Mouse (Mus musculus): ENCODE measurements around the gene Olfr73.

DNA sequence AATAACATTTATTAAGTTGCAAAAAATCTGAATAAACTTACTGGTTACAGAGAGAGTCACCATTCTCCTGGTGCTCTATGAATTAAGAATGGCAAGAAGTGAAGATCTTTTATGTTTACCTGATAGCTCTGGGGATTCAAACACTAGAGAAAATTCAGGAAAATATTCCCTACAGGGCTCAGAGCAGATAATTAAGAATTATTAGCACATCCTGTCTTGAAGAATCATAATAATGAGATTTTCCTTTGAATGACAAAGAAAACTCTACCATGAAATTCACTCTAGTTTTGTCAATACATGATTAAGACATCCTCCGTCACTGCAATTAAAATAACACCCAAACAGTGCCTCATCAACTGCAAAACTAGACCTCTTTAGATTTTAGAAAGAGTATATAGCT, 13.5 kb upstream of the Olfr73 start, which contains the start of gene Olfr1162:
- TF ChIP-seq POLR2A (IDR thresholded peaks at IDR 0.05; ENCODE audit: low read depth, low read length) (no peak), CTCF (conservative IDR thresholded peaks at IDR 0.05; ENCODE audit: insufficient read depth, insufficient read length, low read depth, low read length) (no peak)

All from kidney, adult 2 months (tissue).